Mouse (Mus musculus) neutrophil, adult 59 days (primary cell): ENCODE measurements around the gene Dnaja3. TPM values are rescaled to one million over a fixed set of nuclear protein-coding genes. Genes with fewer than 3 reads are reported as not detected.

Source experiments
- total RNA-seq, 2 experiments: library from RNA; stranded (reverse); gene quantifications; 1 replicate in 1 of 2; 2 replicates in 1 of 2; pipeline ENCODE4 v1.2.4; 2023

Gene Dnaja3
- 10 to 100 TPM; 11.9 to 12.3 TPM for total RNA-seq

DNA sequence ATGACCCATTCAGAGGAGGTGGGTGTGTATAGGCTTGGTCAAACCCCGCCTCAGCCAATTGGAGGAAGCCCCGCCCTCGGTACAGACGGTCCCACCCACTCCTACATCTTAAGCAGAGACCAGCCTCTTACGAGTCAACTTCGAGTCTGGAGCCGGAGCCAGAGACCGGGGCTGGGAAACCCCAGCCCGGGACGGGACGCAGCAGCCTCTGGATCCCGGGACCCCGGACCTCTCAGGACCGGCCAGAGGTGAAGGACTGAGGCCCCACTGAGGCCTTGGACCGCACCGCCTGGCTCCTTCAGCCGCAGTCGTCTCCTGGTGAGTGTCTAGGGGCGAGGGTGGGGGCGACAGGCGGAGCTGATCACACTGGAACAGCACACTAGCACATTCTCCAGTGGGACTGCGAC, at the start of gene Dnaja3, which contains the start of gene Vasn:
Dnaja3 (plus strand) TSS at position 159 of the 407 bp plus-strand sequence.
Vasn (plus strand) TSS at position 111 of the 407 bp plus-strand sequence.

GRCm38 (mm10) chr16:4593971-4594813, 45.6 kb upstream of the Dnaja3 start, which contains the start of gene Glis2:
Gene Glis2 (plus strand): TSS chr16:4594713.

GRCm38 (mm10) chr16:4624481-4625110, 15.2 kb upstream of the Dnaja3 start, which contains the start of gene Pam16:
Gene Pam16 (minus strand): TSS chr16:4624988.

DNA sequence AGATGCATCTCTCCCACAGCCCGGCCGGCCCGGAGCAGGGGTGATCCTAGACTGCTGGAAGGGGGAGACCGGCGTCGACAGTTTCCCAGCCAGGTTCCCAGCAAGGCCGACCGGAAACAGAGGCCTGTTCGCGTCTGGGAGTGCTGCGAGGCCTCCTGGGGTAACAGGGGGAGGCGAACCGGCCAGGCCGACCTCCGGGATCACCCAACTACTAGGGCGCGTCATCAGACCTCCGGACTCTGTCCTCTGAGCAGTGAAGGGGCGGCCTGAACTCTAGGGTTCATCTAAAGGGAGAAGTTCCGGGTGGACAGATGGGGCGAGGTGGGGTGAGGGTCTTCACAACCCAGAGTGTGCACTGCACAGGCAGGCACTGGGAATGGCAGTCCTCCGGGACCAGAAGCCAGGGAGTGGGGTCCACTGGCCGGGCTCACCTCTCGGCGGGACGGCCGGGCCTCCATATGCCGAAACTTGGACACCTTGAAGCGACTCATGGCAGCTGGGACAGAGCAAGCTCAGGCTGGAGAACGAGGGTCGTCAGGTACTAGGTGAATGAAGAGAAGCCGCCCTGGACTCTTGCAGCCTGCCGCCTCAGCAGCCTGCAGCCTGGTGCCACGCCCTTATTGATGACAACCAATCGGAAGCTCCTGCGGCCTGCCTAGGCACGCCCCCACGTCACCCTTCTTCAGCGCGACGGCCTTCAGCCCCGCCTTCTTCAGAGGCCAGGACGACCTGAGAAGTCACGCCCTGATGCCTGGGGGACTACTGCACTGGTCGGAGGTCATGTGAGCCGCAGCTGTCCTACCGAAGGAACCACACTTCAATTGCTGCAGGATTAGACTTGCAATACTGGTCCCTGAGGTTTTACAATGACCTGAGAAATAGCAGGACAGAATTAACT, 39.6 kb downstream of the Dnaja3 start, which contains the start of gene Coro7:
Coro7 (minus strand) TSS at position 657 of the 898 bp plus-strand sequence.

GRCm38 (mm10) chr16:4718753-4719518, 79.1 kb downstream of the Dnaja3 start, which contains the start of gene Nmral1:
Gene Nmral1 (minus strand): TSS chr16:4719356.

DNA sequence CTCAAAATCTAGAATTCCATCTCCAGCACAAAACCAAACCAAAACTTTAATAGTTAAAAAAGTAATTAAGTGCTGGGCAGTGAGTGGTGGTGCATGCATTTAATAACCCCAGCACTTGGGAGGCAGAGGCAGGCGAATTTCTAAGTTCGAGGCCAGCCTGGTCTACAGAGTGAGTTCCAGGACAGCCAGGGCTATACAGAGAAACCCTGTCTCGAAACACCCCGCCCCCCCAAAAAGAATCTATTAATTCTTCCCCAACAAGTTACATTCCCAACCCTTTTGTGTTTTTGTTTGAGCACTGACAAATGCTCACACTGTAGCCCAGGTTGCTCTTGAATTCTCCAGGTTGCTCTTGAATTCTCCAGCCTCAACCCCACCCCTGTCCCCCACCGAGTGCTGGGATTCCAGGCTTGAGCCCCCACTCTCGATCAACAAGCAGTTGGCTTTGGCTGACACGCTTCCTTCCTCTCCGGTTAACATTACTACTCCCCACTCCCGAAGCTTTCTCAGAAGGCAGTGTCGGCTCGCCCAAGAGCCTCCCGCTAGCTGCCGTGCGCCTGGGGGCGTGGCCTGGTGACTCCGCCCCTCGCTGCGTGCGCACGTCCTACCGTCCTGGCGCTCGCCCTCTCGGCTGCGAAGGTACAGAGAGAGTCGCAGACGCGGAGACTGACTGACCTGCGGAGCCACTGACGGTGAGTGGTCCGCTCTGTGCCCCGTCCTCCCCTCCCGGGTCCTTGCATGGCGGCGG, 86.2 kb downstream of the Dnaja3 start, which contains the start of gene Hmox2:
Hmox2 (plus strand) TSS at position 582 of the 748 bp plus-strand sequence.

Other genes with a start within 250 kb of the Dnaja3 start
- gene Adcy9, start 219.5 kb upstream of the Dnaja3 start, total RNA-seq, result 1 to 10 TPM; 8.6 to 8.9 TPM
- 1 to 10 TPM in 1 of 2 experiments, under 1 TPM in 1; 0.76 to 1.2 TPM for gene Srl, start 98.2 kb upstream of the Dnaja3 start, total RNA-seq
- gene Tfap4, start 80.1 kb upstream of the Dnaja3 start, total RNA-seq, result 10 to 100 TPM in 1 of 2 experiments, 1 to 10 TPM in 1; 9.9 to 10.7 TPM
- gene Glis2, start 45.3 kb upstream of the Dnaja3 start, total RNA-seq, result under 1 TPM; 0.09 to 0.33 TPM
- gene Pam16, start 15.0 kb upstream of the Dnaja3 start, total RNA-seq, result 10 to 100 TPM; 29.2 to 36.6 TPM
- gene Vasn, start within 50 bp of the Dnaja3 start, total RNA-seq, result under 1 TPM; 0.16 to 0.49 TPM
- gene Coro7, start 39.8 kb downstream of the Dnaja3 start, total RNA-seq, result 100 to 1,000 TPM; 220 to 224 TPM
- 10 to 100 TPM; 18.4 to 18.7 TPM for gene Nmral1, start 79.4 kb downstream of the Dnaja3 start, total RNA-seq
- 10 to 100 TPM; 47.7 to 57.4 TPM for gene Hmox2, start 86.4 kb downstream of the Dnaja3 start, total RNA-seq
- 10 to 100 TPM; 15.4 to 16.5 TPM for gene Cdip1, start 150.3 kb downstream of the Dnaja3 start, total RNA-seq
- not detected for gene 4930562C15Rik, start 195.4 kb downstream of the Dnaja3 start, total RNA-seq
- 10 to 100 TPM; 52.9 to 56.4 TPM for gene Ubald1, start 240.3 kb downstream of the Dnaja3 start, total RNA-seq
- 10 to 100 TPM; 55.5 to 60.1 TPM for gene Mgrn1, start 246.3 kb downstream of the Dnaja3 start, total RNA-seq